Mouse (Mus musculus) gonadal fat pad, adult 2 months (tissue): ENCODE data around the gene Bmp5. TPM values are rescaled to one million over a fixed set of nuclear protein-coding genes. Genes with fewer than 3 reads are reported as not detected.

Experiments used
- polyA plus RNA-seq: library from polyadenylated mRNA; depleted of rRNA; stranded (reverse); fragments of >200 nt; gene quantifications from 2 replicates; pipeline ENCODE4 v1.2.3, GENCODE M21; 2012; rRNA removed

Gene Bmp5
- polyA plus RNA-seq, 1 experiment, result 0.32 TPM

Other genes starting within 250 kb of the Bmp5 start
- gene Tmod3, start 215.7 kb upstream of the Bmp5 start, polyA plus RNA-seq, result 24.7 and 28.1 TPM in 2 replicates
- gene Tmod2, start 164.0 kb upstream of the Bmp5 start, polyA plus RNA-seq, result 1.6 and 1.7 TPM in 2 replicates
- 10.2 and 14.8 TPM in 2 replicates for gene Lysmd2, start 149.6 kb upstream of the Bmp5 start, polyA plus RNA-seq
- gene Scg3, start 91.3 kb upstream of the Bmp5 start, polyA plus RNA-seq, result 1.8 and 2.1 TPM in 2 replicates
- 0.09 and 0.11 TPM in 2 replicates for gene Hmgcll1, start 239.5 kb downstream of the Bmp5 start, polyA plus RNA-seq